Mouse (Mus musculus) thymus, adult 18-20 months (tissue): ENCODE results near the gene Olfr1378.
A peak's percentile ranks its signal among the peaks of the same experiment; 100 is the strongest.

Experiments used
- DNase-seq, 2 experiments: peaks; one replicate each; pipeline ENCODE4 v3.0.0; 2022; ENCODE audit warnings: mixed read lengths in 2 of 2

Olfr1378 gene

DNA sequence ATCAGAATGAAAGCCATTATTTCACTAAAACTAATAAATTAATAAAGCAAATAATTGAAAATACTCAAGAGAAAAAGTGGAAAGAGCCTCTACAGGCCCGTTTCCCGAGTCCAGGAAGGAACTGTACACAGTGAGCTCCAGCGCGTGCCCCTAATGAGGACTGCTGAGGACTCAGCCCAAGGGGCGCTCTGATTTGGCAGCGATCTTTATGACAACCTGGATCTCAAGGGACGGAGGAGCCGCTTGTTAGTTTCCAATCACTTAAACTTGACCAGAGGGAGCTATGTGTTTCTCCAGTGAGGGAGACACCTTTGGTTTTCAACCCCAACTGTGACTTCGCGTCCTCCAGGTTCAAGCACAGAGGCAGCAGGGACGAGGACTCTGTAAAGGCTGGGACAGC is at the start of gene Olfr1378:
TSS of gene Olfr1378 (plus strand) at position 301 of the 400 bp plus-strand sequence.
- DNase-seq: no peak

DNA sequence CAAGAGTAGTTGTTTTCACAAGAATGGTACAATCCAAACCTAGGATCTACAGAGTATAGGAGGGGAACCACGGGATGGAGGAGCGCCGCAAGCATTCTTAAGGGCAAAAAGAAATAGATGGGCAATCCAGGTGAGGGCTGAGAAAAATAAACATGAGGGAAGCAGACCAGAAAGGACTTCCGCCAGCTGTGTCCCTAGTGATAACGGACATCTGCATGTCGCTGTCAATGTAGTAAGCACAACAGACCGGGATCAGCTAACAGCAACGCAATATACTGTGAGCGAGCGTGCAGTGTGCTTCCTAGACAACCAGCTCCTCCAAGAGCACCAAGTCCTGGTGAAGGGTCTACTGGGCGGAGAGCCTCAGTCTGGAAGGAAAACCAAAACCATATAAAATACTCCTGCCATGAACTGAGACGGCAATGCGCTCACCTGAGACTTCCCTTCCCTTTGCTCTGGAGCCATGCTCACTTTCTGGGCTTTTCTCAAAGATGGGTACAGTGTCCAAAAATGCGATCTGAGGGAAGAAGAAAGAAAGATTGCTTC is 35.8 kb upstream of the Olfr1378 start:
- no peak for DNase-seq

DNA sequence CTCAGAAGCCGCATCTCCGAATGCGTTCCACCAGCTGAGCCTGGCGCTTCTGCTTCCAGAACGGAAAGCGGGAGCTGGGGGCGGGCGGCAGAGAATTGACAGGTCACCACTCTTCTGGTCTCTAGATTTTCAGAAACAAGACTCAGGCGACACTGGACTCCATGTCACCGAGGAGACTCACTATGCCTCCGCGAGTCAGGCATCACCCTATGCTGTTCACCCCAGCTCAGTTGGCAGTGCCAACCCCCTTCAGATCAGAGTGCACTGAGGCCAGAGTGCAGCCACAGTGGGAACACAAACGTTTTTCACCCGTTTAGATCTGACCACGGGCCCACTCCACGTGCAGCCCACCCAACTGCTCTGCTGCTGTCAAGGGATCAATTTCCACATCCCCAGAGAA is 35.3 kb upstream of the Olfr1378 start:
- no peak for DNase-seq

DNA sequence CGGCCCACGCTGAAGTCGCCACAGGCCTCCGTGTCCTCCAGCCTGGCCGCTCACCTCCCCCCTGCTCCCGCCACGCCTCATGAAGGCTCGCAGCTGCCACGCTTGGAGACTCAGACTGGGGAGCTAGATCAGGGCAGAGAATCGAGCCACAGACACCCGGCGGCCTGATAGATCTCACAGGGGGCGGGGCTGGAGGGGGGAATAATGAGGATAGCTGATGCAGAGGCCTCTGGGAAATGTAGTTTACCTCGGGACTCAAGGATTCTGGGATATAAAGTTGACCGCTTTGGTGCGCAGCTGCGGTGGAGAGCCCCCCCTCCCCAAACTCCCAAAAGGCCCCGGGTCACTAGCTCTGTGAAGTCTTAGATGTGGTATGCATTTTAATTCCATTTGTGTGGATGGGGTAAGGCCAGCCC is 34.9 kb upstream of the Olfr1378 start, which contains the start of gene Zfp354b:
TSS of gene Zfp354b (minus strand) at position 183 of the 416 bp plus-strand sequence.
- DNase-seq: peak; percentile 11 to 18

DNA sequence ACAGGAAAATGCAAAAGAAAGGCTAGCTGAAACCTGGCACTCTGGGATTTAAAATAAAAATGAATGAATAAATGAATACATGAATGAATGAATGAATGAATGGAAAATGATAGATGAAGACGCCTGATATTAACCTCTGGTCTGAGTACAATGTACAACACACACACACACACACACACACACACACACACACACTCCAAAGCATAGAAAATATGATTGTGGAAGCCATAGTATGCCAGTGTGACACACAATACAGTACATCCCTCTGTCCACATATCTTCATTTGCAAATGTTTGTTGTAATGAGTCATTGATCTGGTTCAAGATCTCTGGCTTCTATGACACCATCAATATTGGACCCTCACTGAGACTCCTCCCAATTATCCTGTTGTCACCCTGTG is 34.3 kb upstream of the Olfr1378 start:
- DNase-seq: no peak

DNA sequence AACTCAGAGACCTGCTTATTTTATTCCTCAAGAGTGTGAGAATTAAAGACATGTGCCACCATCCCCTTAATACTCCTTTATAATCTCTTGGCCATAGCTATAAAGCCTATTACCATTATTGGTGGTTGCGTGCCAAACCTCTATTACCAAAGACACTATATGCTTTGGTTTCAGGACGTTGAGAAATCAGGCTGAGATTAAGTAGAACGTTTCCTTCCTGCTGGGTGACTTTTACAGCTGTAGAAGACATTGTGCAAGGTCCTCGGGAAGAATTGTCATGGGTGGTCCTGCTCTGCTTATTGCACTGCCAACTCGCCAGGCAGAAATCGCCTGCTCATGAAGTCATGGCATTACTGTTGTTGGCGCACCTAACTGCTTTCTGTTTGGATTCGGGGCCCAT is 27.9 kb upstream of the Olfr1378 start:
- no peak for DNase-seq

DNA sequence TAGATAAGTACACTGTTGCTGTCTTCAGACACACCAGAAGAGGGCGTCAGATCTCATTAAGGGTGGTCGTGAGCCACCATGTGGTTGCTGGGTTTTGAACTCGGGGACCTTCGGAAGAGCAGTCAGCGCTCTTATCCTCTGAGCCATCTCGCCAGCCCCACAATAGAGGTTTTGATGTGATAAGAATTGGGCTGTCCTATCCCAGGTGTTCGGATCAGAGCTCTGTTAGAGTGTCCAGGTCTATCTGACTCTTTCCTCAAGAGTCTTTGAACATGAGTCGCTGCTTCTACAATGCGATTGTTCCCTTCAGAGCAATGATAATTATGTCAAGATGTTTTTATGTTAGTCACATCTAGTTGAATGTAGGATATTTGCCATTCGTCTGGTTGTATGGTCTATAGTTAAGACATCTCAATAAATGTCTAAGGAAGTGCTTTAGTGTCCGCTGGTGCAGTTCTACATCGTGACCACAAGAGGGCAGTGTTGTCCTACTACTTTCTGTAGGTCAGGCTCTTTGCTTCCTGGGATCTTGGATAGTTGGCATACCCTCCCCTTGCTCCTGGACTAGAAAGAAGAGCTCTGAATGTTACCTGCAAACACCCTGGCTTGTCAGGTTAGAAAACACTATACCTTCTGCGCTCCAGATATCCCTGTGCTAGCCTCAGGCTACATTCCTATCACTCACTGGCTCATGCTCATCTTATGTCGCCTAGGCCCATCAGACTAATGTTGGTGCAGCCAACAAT is 26.5 kb upstream of the Olfr1378 start:
- no peak for DNase-seq

DNA sequence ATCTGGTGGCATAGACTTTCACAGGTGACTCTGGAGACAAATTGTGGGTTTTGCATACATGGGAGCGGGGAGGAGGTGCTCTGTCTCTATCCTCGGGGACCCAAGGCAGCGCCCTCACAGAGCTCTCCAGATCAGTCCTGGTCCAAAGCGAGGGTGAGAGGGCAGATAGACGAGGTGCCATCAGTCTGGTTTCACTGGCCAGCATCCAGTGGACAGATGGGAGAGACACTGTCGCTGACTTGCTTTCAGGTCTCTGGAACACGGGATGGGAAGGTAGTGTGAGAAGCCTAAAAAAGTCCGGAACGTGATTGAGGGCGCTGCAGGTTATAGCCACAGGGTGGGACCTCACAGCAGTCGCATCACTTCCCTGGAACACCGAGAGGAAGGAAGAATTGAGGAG is 23.9 kb upstream of the Olfr1378 start:
- no peak for DNase-seq

DNA sequence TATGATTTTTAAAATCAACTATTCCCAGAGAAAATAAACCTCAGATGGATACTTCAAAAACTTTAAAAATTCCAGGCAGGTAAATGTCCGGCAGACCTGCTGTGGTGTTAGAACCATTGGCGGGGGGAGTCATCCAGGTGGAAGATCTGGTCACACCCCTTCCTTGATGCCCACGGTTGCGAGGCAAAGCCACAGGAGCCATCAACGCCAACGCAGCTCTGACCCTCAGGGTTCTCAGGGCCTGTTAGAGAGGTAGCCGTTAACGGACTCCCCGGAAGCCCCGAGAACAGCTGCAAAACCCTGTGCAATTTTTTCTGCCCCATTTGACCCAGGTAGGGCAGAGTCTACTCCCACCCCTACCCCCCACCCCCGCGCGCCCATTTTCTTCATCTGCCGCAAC is 22.8 kb upstream of the Olfr1378 start, which contains the start of gene 4933414I15Rik:
TSS of gene 4933414I15Rik (minus strand) at position 260 of the 400 bp plus-strand sequence.
- no peak for DNase-seq

DNA sequence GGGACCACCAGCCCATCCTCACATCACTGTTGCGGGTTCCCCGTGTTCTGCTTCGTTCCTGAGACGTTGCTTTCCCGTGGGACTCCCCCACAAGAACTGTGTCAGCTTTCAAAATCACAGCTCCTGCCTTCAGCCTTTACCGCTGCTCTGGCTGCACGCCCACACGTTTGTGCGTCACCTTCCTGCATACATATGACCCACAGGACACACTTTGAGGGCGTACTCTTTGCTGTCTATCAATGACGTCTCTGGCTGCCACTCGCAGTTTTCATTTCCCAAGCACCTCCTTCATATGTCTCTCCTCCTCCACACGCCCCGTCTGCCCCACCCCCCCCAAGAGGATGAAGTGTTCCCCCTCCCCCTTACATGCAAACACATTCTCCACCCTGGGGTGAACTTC is 14.0 kb upstream of the Olfr1378 start:
- DNase-seq: no peak

DNA sequence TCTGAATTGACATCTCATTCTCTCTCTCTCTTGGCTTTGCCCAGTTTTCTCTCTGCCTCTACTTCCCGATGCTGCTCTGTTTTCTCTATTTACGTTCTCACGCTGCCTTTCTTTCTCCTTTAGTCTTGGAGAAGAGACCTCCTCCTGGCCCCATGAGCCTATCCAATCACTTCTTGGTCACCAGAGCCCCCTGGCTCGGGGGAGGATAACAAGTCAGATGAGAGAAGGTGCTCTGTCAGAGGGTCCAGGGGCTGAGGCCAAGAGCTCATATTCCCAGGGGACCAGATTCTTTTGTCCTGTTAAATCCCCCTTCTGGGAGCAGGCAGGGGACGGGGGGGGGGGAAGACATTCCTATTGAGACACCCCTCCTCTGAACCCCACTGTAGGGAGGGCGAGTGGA is 12.7 kb upstream of the Olfr1378 start, which contains the start of gene Prop1:
TSS of gene Prop1 (minus strand) at position 101 of the 400 bp plus-strand sequence.
- DNase-seq: no peak

DNA sequence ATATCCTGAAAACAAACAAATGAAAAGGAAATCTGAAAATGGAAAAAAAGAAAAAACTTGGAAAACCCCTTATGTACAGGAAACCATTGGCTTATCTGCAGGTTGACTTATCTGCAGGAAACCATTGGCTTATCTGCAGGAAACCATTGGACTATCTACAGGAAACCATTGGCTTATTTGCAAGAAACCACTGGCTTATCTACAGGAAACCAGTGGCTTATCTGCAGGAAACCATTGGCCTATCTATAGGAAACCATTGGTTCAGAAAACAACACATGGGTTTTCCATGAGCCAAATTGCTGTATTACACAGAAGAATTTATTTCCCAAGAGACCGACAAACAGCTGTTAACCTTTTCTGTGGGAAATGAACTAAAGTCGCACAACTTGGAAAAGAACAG is 1.4 kb upstream of the Olfr1378 start:
- DNase-seq: no peak

DNA sequence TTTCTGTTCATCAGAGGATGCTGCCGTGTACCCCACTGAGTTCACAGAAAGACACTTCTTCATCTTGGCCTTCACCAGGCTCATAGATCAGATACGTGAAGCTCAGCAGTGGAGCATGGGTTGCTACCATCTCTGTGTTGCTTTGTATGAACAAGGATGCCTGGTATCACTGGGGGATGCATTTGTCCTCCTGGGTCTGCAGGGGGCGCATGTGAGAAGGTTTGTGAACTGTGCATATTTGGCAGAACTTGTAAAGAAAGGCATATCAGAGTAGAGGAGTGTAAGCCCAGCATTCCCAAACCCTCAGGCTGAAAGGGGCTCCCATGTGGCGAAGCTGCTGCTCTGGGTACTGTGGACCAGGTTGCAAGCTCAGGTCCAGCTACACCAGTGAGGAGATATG is 10.9 kb downstream of the Olfr1378 start:
- no peak for DNase-seq

DNA sequence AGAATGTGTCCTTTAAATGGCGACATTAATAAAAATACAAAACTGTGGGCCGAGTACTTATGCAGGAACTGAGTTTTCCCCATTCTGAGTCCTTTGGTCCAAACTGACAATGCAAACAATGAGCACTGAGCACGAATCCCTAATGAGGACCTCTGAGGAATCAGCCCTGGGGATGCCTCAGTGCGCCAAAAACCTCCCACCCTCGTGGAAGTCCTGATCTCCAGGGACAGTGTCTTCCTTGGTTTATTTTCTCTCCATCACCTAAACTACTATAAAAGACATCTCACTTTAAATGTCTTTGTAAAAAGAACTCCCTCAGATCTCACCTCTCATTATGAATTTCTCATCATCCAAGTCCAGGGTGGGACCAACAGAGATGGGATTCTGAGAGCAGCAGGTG is 15.3 kb downstream of the Olfr1378 start, which contains the start of gene Olfr1377:
TSS of gene Olfr1377 (plus strand) at position 301 of the 400 bp plus-strand sequence.
- DNase-seq: no peak

DNA sequence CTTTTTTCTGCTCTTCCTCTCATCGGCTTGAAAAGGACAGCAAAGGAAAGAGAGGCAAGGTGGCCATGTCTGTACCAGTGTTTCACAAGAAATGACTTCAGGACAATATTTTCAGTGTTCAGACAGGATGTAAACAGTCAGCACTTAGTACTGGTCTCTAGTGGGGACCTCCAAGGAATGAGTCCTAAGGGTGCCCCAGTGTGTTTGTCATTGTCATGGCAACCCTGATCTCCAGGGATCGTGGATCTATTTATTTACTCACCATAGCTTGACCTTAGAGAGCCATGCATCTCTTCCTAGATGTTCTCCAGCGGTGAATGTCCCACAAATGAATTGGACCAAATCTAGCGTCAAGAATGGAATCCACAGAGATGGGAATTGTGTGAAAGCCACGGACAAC is 37.0 kb downstream of the Olfr1378 start, which contains the start of gene Olfr51:
TSS of gene Olfr51 (plus strand) at position 301 of the 400 bp plus-strand sequence.
- DNase-seq: no peak

DNA sequence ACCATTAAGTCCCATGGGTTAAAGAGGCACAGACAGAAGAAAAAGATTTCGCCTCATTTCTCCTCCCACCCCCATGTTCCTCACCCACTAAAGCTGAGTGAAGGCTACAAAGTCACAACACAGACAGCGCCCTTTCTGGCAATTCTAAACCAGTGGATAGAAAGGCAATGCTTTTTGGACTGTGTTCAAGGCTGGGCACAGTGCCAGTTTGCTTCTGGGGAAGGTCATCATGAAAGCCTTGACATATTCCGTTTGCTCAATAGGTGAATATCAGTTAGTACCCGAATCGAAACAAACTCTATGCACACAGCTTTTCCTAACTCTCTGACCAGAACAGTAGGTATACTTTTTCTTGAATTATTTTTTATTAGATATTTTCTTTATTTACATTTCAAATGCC is 45.5 kb downstream of the Olfr1378 start:
- DNase-seq: no peak

DNA sequence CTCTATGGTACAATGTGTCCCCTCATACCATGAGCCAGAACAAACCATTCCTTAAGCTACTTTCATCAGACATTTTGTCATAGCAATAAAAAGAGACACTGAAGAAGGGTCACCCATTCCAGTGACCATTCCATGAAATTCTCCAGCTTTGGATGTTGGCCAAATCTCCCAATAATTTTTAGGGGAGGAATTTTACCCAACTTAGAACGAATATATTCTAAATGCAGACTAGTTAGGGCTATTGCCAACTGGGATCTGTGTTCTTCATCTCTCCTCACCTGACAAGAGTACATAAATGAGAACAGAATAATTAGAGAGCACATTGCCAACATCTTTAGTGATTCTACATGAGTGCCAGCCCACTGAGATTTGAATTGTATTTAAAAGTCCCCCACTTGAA is 47.6 kb downstream of the Olfr1378 start, which contains the start of gene Olfr54:
TSS of gene Olfr54 (plus strand) at position 301 of the 400 bp plus-strand sequence.
- no peak for DNase-seq

DNA sequence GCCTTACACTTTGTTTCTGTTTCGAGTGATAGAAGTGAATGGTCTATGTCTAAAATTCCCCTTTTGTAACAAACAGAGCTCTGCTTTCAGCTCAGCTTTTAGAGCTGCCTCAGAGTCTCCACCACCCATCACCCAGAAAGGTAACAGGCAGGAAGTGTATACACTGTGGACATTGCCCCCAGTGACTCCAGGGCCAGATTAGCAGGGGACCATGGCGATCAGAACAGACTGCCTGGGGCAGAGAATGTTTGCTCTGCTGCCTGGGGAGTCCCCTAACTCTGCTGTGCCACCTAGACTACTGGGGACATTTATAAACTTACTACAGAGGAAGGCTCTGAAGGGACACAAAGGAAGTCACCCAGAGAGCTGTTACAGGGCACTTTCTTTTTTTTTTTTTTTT is 50.0 kb downstream of the Olfr1378 start:
- no peak for DNase-seq
